Mouse (Mus musculus): ENCODE data around the gene Olfr1340.

Gene Olfr1340

DNA sequence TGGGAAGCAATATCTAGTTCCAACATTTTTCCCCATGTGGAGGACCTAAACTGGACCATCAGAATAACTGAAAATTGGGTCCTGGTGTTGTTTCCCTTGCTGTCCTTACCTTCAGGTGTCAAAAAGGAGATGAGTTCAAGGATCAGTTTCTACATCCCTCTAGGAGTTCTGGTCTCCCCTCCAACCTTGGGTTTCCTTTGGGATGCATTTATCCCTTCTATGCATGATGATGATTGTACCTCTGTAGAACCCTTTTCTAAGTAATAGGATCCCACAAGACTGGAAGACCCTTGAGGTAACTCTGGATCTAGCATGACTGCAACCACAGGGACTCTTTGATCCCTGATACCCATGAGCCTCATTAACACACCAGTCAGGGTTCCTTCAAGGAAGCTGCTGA, at the start of gene Olfr1340:
Gene Olfr1340 (plus strand): TSS at position 301 of the 400 bp plus-strand sequence.
- DNase-seq (ENCODE audit: low spot score in 2 of 2), result no peak

GRCm38 (mm10) chr4:118687086-118687485, 32.9 kb upstream of the Olfr1340 start:
- no peak for DNase-seq (ENCODE audit: low spot score in 2 of 2)

- no peak for DNase-seq (ENCODE audit: low spot score in 2 of 2)
Observed at GRCm38 (mm10) chr4:118692412-118692973, 27.4 kb upstream of the Olfr1340 start, which contains the start of gene Olfr1342. TSS of gene Olfr1342 (minus strand) at chr4:118692756.

GRCm38 (mm10) chr4:118693812-118694211, 26.1 kb upstream of the Olfr1340 start:
- no peak for DNase-seq (ENCODE audit: low spot score in 2 of 2)

DNA sequence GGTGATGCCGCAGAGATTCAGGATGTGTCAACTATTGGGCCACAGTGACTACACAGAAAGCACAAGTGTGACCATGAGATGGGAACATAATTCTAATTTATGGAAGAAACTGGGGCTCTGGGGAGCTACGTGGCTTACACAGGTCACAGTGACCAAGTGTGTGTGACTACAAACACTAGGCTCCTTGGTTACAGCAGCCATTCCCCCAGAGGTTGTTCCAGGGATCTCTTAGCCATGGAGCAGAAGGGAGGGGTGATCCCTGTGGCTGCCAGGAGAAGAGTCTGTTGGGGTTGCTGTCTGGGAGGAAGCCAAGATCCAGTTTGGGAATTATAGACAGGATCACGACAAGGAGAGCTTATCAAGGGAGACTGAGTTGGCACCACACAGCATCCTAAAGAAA, 16.7 kb upstream of the Olfr1340 start, which contains the start of gene Olfr1341:
Gene Olfr1341 (plus strand): TSS at position 301 of the 400 bp plus-strand sequence.
- DNase-seq (ENCODE audit: low spot score in 2 of 2), result no peak

DNA sequence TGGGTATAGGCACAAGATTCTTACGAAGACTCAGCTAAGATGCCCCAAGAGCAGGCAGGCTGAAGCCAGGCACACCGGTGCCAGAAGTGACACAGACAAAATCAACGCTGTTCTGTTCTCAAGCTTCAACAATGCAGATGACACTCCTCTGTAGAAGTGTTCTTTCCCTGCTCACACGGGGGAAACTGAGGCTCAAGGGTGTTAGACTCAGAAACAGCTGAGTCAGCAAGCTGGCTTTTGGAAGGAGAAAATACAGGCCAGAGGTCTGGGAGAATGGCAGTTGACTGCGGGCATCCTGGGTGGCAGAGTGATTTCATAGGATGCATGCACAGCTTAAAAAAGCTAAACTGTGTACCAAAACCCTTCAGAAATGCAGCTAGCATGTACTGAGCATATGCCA, 11.9 kb upstream of the Olfr1340 start:
- no peak for DNase-seq (ENCODE audit: low spot score in 2 of 2)

GRCm38 (mm10) chr4:118711656-118712055, 8.3 kb upstream of the Olfr1340 start:
- DNase-seq (ENCODE audit: low spot score in 2 of 2), result no peak

DNA sequence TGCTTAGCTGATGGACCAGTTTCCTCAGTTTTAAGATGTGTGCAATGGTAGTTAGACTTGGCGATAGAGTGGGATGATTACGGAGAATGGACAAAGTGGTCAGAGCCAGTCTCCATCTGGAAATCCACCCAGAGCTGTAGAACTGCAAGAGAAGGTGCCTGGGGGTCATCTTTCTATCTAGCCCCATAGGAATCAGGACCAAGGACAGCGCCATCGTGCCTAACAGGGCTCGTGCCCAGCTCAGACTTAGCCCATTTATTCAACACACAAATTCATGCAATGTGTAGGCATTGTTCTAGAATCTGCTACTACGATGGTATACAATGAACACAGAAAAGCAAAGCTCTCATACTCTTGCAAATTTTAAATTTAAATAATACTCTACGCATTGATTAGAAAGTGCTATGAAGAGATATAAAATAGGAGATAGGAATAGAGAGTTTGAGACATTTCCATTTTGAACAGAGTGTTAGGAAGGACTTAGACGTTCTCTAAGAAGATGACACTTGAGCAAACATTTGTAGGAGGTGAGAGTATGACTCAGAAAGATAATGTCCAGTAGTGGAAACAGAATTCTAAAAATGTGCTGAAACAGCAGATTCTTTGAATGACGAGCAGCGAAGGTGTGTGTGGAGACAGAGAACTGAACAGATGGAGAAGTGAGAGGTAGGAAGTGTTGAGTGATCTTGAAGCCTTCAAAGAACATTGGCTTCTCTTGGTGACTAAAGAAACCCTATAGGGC, 2.0 kb downstream of the Olfr1340 start:
- DNase-seq (ENCODE audit: low spot score in 2 of 2), result no peak

DNA sequence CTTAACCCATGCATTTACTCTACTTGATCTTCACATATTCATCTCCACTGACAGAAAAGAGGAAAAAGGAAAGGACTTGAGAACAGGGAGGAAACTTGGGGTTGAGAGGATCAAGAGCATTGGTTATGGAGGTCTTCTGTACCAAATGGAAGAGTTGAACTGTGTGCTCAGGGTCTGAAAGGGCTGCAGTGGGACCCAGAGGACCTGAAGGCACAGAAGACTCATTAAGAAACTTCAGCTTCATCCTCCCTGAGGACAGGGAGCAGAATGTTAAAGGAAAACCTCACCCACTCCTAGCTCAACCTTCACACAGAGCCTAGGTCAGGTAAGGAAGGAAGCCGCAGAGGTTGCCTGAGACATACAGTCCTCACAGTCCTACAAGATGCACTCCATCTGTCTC, 11.9 kb downstream of the Olfr1340 start, which contains the start of gene Olfr1339:
Gene Olfr1339 (plus strand): TSS at position 301 of the 400 bp plus-strand sequence.
- DNase-seq (ENCODE audit: low spot score in 2 of 2), result no peak

GRCm38 (mm10) chr4:118739574-118739973, 19.6 kb downstream of the Olfr1340 start:
- no peak for DNase-seq (ENCODE audit: low spot score in 2 of 2)

- DNase-seq (ENCODE audit: low spot score in 2 of 2), result no peak
Observed at GRCm38 (mm10) chr4:118740988-118741698, 21.2 kb downstream of the Olfr1340 start.

GRCm38 (mm10) chr4:118741881-118742280, 21.9 kb downstream of the Olfr1340 start:
- DNase-seq (ENCODE audit: low spot score in 2 of 2), result no peak

GRCm38 (mm10) chr4:118758637-118759036, 38.7 kb downstream of the Olfr1340 start, which contains the start of gene Olfr1338:
TSS of gene Olfr1338 (minus strand) at chr4:118758737.
- no peak for DNase-seq (ENCODE audit: low spot score in 2 of 2)
